Mouse (Mus musculus): ENCODE data around the gene Dscam.

The Dscam gene

GRCm38 (mm10) chr16:96634791-96635143 is 535.8 kb downstream of the Dscam start:
- no peak for DNase-seq

GRCm38 (mm10) chr16:96634097-96634790 is 536.3 kb downstream of the Dscam start:
- no peak for DNase-seq

GRCm38 (mm10) chr16:96630241-96630640 is 540.3 kb downstream of the Dscam start:
- no peak for DNase-seq

GRCm38 (mm10) chr16:96629623-96630022 is 540.9 kb downstream of the Dscam start:
- DNase-seq = no peak

- DNase-seq = no peak
Observed at GRCm38 (mm10) chr16:96625468-96625867, 545.1 kb downstream of the Dscam start.

GRCm38 (mm10) chr16:96624570-96625411 is 545.8 kb downstream of the Dscam start:
- no peak for DNase-seq

DNA sequence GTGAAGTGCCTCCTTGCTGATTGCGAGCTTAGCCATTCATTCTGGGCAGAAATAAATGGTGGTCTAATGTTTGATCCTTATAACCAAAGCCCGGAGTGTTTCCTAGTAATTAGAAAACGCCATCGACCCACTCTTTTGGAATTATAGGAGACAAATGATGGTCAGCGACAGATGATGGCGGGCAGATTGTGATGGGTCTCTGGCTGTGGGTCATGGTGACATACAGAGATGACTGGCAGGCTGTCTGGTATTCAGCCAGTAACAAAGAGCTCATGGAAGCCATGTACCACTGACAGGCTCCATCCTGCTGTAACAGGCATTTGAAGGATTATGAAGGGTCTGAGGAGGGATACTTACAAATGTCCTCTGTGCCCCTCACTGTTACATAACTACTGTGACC is 549.7 kb downstream of the Dscam start:
- DNase-seq = no peak

GRCm38 (mm10) chr16:96620402-96620801 is 550.1 kb downstream of the Dscam start:
- DNase-seq = no peak

DNA sequence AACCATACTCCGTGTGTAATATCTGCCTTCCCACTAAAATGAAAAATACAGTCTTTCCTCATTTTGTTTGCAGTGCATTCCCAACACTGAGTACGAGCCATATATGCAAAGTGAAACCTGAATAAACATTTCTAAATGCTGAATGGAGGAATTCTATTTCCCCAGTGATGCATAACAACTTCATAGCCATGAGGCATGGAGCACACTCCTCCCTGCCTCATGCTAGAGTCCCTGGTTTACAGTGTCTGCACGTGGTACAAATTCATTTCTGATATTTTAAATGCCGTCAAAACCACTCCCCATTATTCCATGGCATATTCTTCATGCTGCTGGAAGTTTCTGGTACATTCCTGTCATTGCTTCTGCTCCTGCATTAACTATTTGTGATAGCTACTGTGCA is 552.8 kb downstream of the Dscam start:
- DNase-seq = no peak

DNA sequence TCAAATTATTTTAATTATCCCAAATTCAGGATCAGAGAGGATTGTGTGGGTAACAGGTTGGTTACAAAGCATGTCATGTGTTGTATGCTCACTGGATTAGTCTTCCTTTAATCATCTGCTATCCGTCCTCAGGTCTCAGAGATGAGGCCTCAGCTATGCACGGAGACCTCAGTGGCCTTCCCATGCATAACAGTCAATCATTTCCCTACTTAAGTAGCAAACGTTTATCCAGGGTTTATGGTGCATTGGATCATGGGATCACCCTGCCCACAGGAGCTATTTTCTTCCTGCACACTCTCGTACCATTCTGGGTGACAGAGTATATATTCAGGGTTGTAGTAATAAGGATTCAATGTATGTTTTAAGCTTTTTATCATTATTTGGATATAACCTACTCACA is 557.3 kb downstream of the Dscam start:
- no peak for DNase-seq

- peak; percentile 41 to 78 for DNase-seq
Observed at GRCm38 (mm10) chr16:96610806-96611205, 559.7 kb downstream of the Dscam start.

DNA sequence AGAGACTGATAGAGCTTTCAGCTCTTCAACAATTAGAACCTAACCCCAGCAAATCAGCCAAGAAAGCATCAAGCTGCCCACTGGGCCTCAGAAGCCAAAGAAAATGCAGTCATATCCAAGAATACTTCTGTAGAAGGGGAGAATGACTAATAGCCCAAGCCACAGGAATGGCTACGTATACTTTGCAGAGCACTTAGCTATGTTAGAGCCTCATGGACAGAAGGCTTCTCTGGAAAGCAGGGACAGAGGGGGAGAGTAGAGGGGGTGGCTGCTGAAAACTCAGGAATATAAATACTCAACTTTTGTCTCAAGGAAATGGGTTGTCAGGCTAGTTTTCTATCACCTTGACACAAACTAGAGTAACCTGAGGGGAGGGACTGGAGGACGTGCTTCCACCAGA is 568.3 kb downstream of the Dscam start:
- no peak for DNase-seq

- DNase-seq = peak; percentile 22 to 47
Observed at GRCm38 (mm10) chr16:96600791-96601190, 569.8 kb downstream of the Dscam start.

DNA sequence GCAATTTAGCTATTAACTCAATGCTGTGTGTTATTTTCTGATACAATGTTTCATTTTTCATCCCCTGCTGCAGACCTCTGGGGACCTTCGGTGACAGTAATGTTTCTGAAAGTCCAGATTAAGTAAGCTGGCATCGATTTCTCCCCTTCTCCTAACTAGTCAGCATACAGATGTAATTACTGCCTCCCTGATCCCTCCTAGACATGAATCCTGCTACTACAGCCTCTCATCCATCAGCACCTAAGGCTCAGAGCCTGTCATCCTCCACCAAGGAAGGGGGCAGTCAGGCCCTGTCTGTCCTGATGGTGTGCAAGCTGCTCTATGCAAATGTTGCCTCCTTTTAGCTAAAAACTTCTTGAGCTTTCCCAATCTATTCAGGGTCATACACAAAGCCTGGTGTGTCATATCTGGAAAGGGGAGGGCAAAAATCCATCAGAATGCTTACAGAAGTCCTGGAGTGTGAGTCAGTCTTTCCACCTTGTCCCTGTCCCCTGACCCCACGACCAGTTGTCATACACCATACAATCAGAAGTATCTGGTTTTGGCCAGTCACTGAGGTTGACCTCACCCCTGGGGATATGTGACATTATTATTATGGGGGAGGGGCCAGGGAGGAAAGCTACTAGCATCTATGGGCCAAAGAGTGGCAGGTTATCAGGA is 571.0 kb downstream of the Dscam start:
- DNase-seq = no peak

DNA sequence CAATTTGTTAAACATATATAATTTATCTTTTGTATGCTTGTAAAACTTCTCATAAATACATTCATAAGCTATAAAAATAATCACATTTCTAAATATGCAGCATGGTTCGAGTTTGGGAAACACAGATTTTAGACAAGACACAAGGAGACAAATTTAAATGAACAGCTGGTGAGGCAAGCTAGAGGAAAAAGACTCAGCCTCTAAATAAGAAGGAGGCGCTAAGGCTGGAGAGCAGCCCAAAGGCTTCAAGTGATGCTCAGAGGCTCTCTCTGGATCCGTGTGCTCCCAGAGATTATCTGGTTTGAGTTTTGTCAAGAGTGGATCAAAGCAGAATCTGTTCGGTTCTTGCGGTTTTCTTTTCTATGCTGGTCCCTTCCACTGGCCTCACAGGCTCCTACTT is 594.7 kb downstream of the Dscam start:
- no peak for DNase-seq

DNA sequence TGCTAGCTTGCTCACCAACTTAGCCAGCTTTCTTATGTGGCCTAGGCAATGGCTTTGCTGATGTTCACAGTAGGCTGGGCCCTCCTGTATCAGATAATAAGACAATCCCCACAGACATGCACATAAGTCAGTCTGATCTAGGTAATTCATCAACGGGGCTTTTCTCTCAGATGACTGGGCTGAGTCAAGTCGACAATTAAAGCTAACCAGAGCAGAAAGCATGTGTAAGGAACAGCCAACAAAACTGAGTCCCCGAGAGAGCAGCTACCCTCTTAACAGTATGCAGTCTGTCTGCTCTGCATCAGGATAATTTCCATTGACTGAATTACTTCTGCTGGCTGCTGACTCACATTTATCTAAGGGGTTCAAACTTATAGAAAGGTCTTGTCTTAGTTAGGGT is 603.1 kb downstream of the Dscam start:
- no peak for DNase-seq

- no peak for DNase-seq
Observed at GRCm38 (mm10) chr16:96563350-96564257, 606.9 kb downstream of the Dscam start.

DNA sequence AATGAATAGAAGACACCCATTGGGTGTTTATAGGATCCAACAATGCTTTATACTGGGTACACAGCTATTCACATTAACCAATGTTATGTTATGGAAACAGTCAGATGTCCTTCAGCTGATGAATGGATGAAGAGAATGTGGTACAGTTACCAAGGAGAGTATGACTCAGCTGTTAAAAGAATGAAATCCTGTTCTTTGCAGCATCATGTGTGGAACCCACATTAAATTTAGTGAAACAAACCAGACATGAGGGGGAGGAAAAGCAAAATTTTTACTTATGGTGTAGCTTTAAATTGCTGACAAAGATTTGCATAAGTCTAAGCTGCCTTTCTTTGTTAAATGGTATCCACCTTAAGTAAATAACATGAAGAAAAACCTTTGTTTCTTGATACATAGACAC is 610.8 kb downstream of the Dscam start:
- no peak for DNase-seq

DNA sequence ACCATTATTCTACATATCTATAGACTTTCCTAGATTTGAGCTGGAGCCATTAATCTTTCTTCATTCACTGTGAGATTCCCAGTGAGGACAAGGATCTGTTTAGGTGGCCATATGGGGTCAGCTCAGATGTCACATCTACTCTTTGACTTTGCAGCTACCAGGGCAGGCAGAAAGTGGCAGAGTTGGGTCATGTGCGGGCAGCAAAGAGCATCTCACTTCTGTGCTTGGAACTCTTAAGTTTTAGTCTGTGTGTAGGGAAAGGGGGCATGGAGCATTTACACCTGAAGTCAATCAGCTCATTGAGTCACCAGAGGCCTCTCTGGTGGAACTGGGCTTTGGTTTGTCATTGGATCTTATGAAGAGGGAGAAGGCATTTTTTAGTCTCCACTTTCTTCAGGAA is 612.2 kb downstream of the Dscam start:
- no peak for DNase-seq

GRCm38 (mm10) chr16:96556621-96557020 is 613.9 kb downstream of the Dscam start:
- no peak for DNase-seq

DNA sequence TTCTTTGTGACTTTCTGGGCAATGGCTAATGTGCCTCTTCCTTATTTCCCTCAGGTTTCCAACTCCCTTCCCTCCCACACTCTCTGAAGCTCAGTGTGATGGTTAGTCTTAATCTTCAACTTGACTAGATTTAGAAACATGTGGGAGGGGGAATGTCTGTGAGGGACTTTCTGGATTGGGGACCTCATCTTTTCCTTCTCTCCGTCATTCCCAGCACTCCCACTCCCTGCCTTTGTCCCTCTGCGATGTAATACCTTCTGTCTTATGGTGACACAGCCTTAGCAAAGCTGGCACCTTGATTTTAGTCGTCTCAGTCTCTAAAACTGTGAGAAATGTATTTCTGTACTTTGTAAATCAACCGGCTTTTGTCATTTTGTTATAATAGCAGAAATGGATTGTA is 615.1 kb downstream of the Dscam start:
- no peak for DNase-seq

DNA sequence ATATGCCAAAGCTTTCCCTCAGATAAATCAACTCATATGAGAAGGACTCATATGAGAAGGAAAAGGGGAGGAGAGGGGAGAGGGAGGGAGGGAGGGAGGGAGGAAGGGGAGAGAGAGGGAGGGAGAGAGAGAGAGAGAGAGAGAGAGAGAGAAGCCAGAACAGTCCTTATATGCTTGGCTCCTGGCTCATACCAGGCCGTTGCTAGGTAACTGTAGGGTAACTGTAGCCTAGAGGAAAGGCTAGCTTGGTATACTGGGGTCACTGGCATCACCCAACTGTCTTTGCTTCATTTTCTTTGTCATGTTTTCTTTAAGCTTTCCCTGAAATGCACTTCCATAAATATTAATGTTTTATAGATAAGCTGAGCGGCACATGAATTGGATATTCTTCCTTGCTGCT is 617.9 kb downstream of the Dscam start:
- no peak for DNase-seq

DNA sequence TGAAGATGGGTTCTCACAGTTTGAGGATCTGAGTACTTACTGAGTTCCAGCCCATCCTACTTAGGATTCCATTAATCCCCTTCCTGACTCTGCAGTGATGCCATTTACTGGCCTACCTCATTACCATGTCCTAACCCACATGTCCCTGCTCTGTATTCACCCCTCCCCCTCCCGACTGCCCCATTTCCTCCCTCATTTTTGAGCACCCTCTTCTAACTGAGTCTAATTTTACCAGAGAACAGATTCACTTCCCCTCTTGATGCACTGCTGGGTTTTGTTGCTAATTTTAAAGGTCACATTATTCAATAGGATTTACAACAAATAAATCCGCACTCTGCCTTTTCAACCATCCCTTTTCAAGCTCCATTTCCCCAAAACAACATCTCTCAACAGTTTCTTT is 629.5 kb downstream of the Dscam start:
- peak in 1 of 2 experiments; percentile 11 for DNase-seq

All from kidney, adult 8-10 months (tissue).